In the genomic region with DNA sequence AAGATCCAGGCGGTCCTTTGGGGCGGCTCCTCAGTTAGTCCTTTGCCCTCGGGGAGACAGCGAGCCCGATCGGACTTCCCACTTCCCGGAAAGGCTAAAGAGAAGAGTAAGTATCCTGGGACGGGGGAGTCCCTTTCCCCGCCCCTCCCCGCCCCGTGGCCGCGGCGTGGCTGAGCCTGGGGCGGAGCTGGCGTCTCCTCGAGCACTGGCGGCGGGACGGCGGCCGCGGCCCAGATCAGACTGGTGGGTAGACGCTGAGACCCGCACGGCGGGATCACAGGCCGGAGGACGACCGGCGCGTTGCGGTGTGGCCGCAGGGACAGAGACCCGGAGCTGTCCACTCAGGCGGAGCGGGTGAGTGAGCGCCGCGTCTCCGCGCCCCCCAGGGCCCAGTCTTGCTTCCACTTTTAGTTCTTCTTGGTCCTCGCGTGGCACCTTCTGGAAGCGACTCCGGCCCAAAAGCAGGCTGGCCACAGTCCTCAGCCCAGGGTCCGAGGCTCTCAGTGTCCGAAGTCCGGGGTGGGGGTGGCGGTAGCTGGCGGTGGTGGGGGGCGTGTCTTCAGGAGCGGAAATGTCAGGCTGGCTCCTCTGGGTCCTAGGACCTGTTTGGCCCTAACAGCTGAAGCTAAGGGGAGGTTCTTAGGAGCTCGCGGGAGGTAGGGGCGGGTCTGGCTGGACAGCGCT, we compare ENCODE assay signal across 8 mouse cellular contexts. TPM values are rescaled to one million over a fixed set of nuclear protein-coding genes. Genes with fewer than 3 reads are reported as not detected.
A peak's percentile ranks its signal among the peaks of the same experiment; 100 is the strongest.
DNase-seq lines count a peak whose midpoint lies in the region; ATAC-seq lines count a peak whose summit lies in the region.

TSS of gene Mob3c (plus strand) at position 205 of the 684 bp plus-strand sequence.

- peaks cover 28% of the 10 kb centered on the region for H3K27me3 ChIP-seq in hindbrain, embryonic 13.5 days

- intact Hi-C loops in left cerebral cortex, postnatal 36 days (cut with DNase I), result loop anchor here (1.0 kb wide), 1 partner anchor 43 kb away; no protein-coding TSS in a partner anchor

- no peaks in the 10 kb centered on the region for H3K9me3 ChIP-seq in hindbrain, embryonic 13.5 days

- H3K4me2 ChIP-seq in hindbrain, embryonic 13.5 days, result peak within 1 kb of the TSS; percentile 72

- peak; percentile 70 to 82 for DNase-seq in cerebellum, postnatal 25 days
- peak; percentile 45 to 60 for DNase-seq in frontal cortex, postnatal 36 days (ENCODE audit: low spot score in 2 of 2)
- DNase-seq in left cerebral cortex, postnatal 36 days (ENCODE audit: low spot score in 2 of 2), result peak; percentile 49 to 60
- DNase-seq in mesoderm, embryonic 11.5 days (ENCODE audit: low read depth, low spot score), result peak; percentile 79
- DNase-seq in right cerebral cortex, postnatal 25 days, result peak; percentile 58
- DNase-seq in urinary bladder, postnatal 36 days (ENCODE audit: low spot score in 2 of 2), result peak; percentile 76 to 81

- WGBS in hindbrain, embryonic 13.5 days, result under 1% methylated on average over 53 of the region's 57 CpGs

- peak within 1 kb of the TSS; percentile 79 for H3K4me3 ChIP-seq in hindbrain, embryonic 13.5 days

- peak; percentile 76 for ATAC-seq in activated CD4-positive, CD25-positive, alpha-beta regulatory T cell, adult 4 months
- peak; percentile 89 for ATAC-seq in hindbrain, embryonic 13.5 days (ENCODE audit: low FRiP score)

- peaks cover 3% of the 10 kb centered on the region; the same call in 1 of the 2 replicates for H3K36me3 ChIP-seq in hindbrain, embryonic 13.5 days

- peak within 1 kb of the TSS; percentile 69 for H3K27ac ChIP-seq in hindbrain, embryonic 13.5 days

- H3K4me1 ChIP-seq in hindbrain, embryonic 13.5 days (replicated peaks), result peaks cover 14% of the 10 kb centered on the region

- H3K9ac ChIP-seq in hindbrain, embryonic 13.5 days, result peak within 1 kb of the TSS; percentile 83

RNA-seq across cellular contexts. Expression of gene Mob3c, which starts in this region (rescaled TPM):
- 10 to 100 TPM in 1 of 2 experiments, 1 to 10 TPM in 1; 10.0 to 13.4 TPM for polyA plus RNA-seq in activated CD4-positive, CD25-positive, alpha-beta regulatory T cell, adult 4 months (2017; shearing (Covaris generic))
- polyA plus RNA-seq in hindbrain, embryonic 13.5 days (2015; fragmentation: Nextera tagmentation; extraction: Ambion mirVana), result 4.8 and 6.4 TPM in 2 replicates
- total RNA-seq in left cerebral cortex, postnatal 36 days (2021), result 1 to 10 TPM; 3.6 to 4.6 TPM

Comparison
In these comparisons a context has a peak if more than half of its experiments do, and no peak if none do; other contexts are left out.
1. Peak in every context shown above with its lines: DNase-seq, ATAC-seq, H3K4me3 ChIP-seq and H3K27ac ChIP-seq.